Mouse (Mus musculus) forebrain, embryonic 12.5 days (tissue): ENCODE results near the gene Vars. TPM values are rescaled to one million over a fixed set of nuclear protein-coding genes. Genes with fewer than 3 reads are reported as not detected.

Experiments
- ATAC-seq: fragments of 200-750 bp; cut with Nextera tagmentation; 2 replicates; pipeline ENCODE4 v1.8.0; 2017; ENCODE audit warnings: moderate TSS enrichment; ENCODE audit not compliant: low FRiP score
- H3K27ac ChIP-seq: fragments of 300-500 bp; sonication (generic); 2 replicates; pipeline ENCODE4 v1.5.1; 2016; ENCODE audit warnings: mild to moderate bottlenecking
- H3K27me3 ChIP-seq: fragments of 300-500 bp; sonication (generic); 2 replicates; pipeline ENCODE4 v1.6.1; 2016; ENCODE audit warnings: mild to moderate bottlenecking
- H3K36me3 ChIP-seq: fragments of 300-500 bp; sonication (generic); replicated peaks from 2 replicates; pipeline ENCODE4 v1.6.1; 2016; ENCODE audit warnings: mild to moderate bottlenecking
- H3K4me1 ChIP-seq: fragments of 300-500 bp; sonication (generic); 2 replicates; pipeline ENCODE4 v1.6.1; 2016
- H3K4me2 ChIP-seq: fragments of 300-500 bp; sonication (generic); 2 replicates; pipeline ENCODE4 v1.6.1; 2016; ENCODE audit warnings: mild to moderate bottlenecking, moderate library complexity
- H3K4me3 ChIP-seq: fragments of 300-500 bp; sonication (generic); replicated peaks from 2 replicates; pipeline ENCODE4 v1.5.1; 2016; ENCODE audit warnings: mild to moderate bottlenecking
- H3K9ac ChIP-seq: fragments of 300-500 bp; sonication (generic); 2 replicates; pipeline ENCODE4 v1.6.1; 2016; ENCODE audit warnings: mild to moderate bottlenecking
- H3K9me3 ChIP-seq: fragments of 300-500 bp; sonication (generic); 2 replicates; pipeline ENCODE4 v1.6.1; 2016
- WGBS: fragments of 180-500 bp; shearing (Covaris S2); methylation state at CpG from one replicate; pipeline ENCODE4 v1.1.7; 2016; 5-methylcytosine and 5-hydroxymethylcytosine counted together
- polyA plus RNA-seq: library from polyadenylated mRNA; unstranded; fragments of >200 nt; fragmentation: Nextera tagmentation; extraction: Ambion mirVana; gene quantifications from 2 replicates; pipeline ENCODE4 v1.2.1, GENCODE M21; 2016

The Vars gene
- polyA plus RNA-seq, 1 experiment from 2014 or later: 159 TPM

- no peak for ATAC-seq
- Histone ChIP-seq H3K36me3 (no peaks in the 10 kb centered on the region), H3K27ac (no peak overlapping the region), H3K9me3 (no peaks in the 10 kb centered on the region), H3K4me1 (peaks cover 31% of the 10 kb centered on the region), H3K9ac (no peak overlapping the region), H3K4me3 (no peak overlapping the region), H3K27me3 (no peaks in the 10 kb centered on the region), H3K4me2 (no peak overlapping the region)
- WGBS: 95% methylated on average over 8 of the region's 8 CpGs
Measured at GRCm38 (mm10) chr17:35022541-35023060, 21.8 kb downstream of the Vars start.

GRCm38 (mm10) chr17:35023221-35023620 is 22.4 kb downstream of the Vars start:
- H3K4me1 ChIP-seq: peaks cover 37% of the 10 kb centered on the region
- H3K4me3 ChIP-seq: no peak overlapping the region
- no peaks in the 10 kb centered on the region for H3K27me3 ChIP-seq
- ATAC-seq: no peak
- H3K9me3 ChIP-seq: no peaks in the 10 kb centered on the region
- no peak overlapping the region for H3K9ac ChIP-seq
- H3K4me2 ChIP-seq: no peak overlapping the region
- WGBS: 78% methylated on average over 5 of the region's 5 CpGs
- no peak overlapping the region for H3K27ac ChIP-seq
- H3K36me3 ChIP-seq: no peaks in the 10 kb centered on the region

GRCm38 (mm10) chr17:35023756-35024155 is 23.0 kb downstream of the Vars start:
- H3K9ac ChIP-seq: no peak overlapping the region
- no peaks in the 10 kb centered on the region for H3K27me3 ChIP-seq
- no peaks in the 10 kb centered on the region for H3K9me3 ChIP-seq
- H3K36me3 ChIP-seq: no peaks in the 10 kb centered on the region
- no peak overlapping the region for H3K4me3 ChIP-seq
- WGBS: 84% methylated on average over 4 of the region's 4 CpGs
- H3K4me1 ChIP-seq: peaks cover 38% of the 10 kb centered on the region
- no peak overlapping the region for H3K27ac ChIP-seq
- ATAC-seq: no peak
- H3K4me2 ChIP-seq: no peak overlapping the region

GRCm38 (mm10) chr17:35024261-35024660 is 23.5 kb downstream of the Vars start:
- Histone ChIP-seq H3K4me1 (peaks cover 38% of the 10 kb centered on the region), H3K4me2 (no peak overlapping the region), H3K27me3 (no peaks in the 10 kb centered on the region), H3K36me3 (no peaks in the 10 kb centered on the region), H3K9me3 (no peaks in the 10 kb centered on the region), H3K9ac (no peak overlapping the region), H3K27ac (no peak overlapping the region), H3K4me3 (no peak overlapping the region)
- ATAC-seq: no peak
- WGBS: 84% methylated on average over 13 of the region's 13 CpGs

DNA sequence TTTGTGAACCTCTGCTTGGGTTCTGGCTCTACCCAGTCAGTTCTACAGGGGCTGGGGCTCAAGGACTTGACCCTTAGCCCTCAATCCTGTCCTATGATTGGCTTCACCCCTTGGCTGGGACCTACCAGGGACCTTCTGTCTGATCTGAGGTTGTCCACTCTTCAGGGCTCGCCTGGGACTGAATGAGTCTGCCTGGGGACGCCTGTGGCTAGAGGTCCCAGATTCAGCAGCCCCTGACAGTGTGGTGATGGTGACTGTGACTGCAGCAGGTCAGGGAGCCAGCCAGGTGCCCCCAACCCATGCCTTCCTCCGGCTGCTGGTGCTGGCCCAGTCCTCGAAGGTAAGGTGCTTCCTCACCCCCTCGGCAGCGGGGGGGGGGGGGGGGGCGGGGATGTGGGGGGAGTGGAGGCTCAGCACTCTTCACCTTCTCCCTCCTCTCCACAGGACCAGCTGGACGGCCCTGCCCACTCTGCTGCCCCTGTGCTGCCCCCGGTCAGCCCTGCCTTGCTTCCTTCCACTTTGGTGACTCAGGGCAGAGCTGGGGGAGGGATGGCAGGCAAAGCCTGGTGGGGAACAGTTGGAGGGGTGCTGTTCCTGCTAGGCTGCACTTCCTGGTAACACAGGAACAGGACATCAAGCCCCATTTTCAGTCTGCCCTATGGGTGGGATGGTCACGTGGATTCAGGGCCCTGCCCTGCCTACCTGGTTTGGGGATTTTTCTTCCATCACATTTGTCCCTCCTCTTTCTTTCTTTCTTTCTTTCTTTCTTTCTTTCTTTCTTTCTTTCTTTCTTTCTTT is 24.1 kb downstream of the Vars start:
- peaks cover 42% of the 10 kb centered on the region for H3K4me1 ChIP-seq
- ATAC-seq: no peak
- H3K27me3 ChIP-seq: no peaks in the 10 kb centered on the region
- H3K27ac ChIP-seq: no peak overlapping the region
- H3K4me3 ChIP-seq: no peak overlapping the region
- 69% methylated on average over 7 of the region's 10 CpGs for WGBS
- no peaks in the 10 kb centered on the region for H3K36me3 ChIP-seq
- H3K9ac ChIP-seq: no peak overlapping the region
- no peaks in the 10 kb centered on the region for H3K9me3 ChIP-seq
- H3K4me2 ChIP-seq: no peak overlapping the region

DNA sequence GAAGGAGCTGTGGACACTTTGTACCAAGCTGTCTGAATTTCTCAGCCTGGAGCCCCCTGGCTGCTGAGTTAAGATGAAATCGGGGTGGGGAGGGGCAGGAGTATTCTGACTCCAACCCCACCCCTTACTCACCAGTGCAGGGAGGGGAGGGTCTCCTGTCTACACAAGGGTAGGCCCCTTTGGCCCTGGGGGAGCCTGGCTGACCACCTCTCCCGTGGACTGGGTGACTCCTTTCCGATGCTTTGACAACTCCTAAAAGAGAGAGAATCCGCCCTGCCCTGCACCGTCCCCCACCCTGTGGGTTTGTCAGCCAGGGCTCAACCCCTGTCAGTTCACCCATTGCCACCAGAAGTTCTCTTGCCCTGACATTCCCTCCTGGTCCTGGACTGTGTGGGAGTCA is 25.4 kb downstream of the Vars start:
- Histone ChIP-seq H3K9me3 (no peaks in the 10 kb centered on the region), H3K4me3 (no peak overlapping the region), H3K27ac (peak overlapping the region; percentile 84; the same call in 1 of the 2 replicates), H3K9ac (no peak overlapping the region), H3K4me1 (peaks cover 43% of the 10 kb centered on the region), H3K4me2 (no peak overlapping the region), H3K27me3 (no peaks in the 10 kb centered on the region), H3K36me3 (no peaks in the 10 kb centered on the region)
- no peak for ATAC-seq
- whole genome bisulfite sequencing: 93% methylated on average over 5 of the region's 5 CpGs

- Histone ChIP-seq H3K4me1 (peaks cover 35% of the 10 kb centered on the region), H3K27ac (peak within 1 kb of the TSS; percentile 84), H3K4me2 (peak within 1 kb of the TSS; percentile 38), H3K36me3 (no peaks in the 10 kb centered on the region), H3K9ac (peak within 1 kb of the TSS; percentile 30; the same call in 1 of the 2 replicates), H3K27me3 (no peaks in the 10 kb centered on the region), H3K4me3 (peak within 1 kb of the TSS; percentile 6; the same call in 1 of the 2 replicates), H3K9me3 (no peaks in the 10 kb centered on the region)
- 29% methylated on average over 13 of the region's 13 CpGs for WGBS
- peak; percentile 83 for ATAC-seq
Measured at GRCm38 (mm10) chr17:35027277-35028068, 26.7 kb downstream of the Vars start, which contains the start of gene Sapcd1. Gene Sapcd1 (minus strand): TSS chr17:35028016.

DNA sequence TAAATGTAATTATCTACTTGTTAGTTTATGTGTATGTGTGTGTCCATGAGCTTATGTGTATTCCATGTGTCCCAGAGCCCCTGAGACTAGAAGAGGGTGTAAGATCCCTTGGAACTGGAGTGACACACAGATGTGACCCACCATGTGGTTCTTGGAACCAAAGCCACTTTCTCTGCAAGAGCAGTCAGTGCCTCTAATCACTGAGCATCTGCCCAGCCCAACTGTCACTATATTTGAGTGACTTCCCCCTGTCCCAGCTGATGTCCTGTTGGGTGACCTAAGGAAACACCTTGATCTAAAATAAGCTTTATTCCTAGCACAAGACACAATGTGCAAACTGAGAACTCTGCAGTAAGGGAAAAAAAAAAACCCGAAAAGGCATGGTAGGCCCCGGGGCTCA is 27.5 kb downstream of the Vars start:
- Histone ChIP-seq H3K27me3 (no peaks in the 10 kb centered on the region), H3K36me3 (no peaks in the 10 kb centered on the region), H3K9me3 (no peaks in the 10 kb centered on the region), H3K4me2 (no peak overlapping the region), H3K4me3 (no peak overlapping the region), H3K9ac (no peak overlapping the region), H3K27ac (no peak overlapping the region; the same call in 1 of the 2 replicates), H3K4me1 (peaks cover 35% of the 10 kb centered on the region)
- 79% methylated on average over 2 of the region's 2 CpGs for WGBS
- no peak for ATAC-seq

- Histone ChIP-seq H3K9ac (no peak overlapping the region), H3K9me3 (no peaks in the 10 kb centered on the region), H3K4me3 (no peak overlapping the region), H3K4me2 (peak overlapping the region; percentile 19), H3K36me3 (no peaks in the 10 kb centered on the region), H3K4me1 (peaks cover 32% of the 10 kb centered on the region), H3K27ac (no peak overlapping the region), H3K27me3 (no peaks in the 10 kb centered on the region)
- 30% methylated on average over 19 of the region's 19 CpGs for WGBS
- ATAC-seq: no peak
Measured at GRCm38 (mm10) chr17:35029691-35030532, 29.1 kb downstream of the Vars start.

GRCm38 (mm10) chr17:35031272-35031671 is 30.5 kb downstream of the Vars start:
- WGBS: 90% methylated on average over 11 of the region's 11 CpGs
- Histone ChIP-seq H3K4me2 (no peak overlapping the region), H3K9me3 (no peaks in the 10 kb centered on the region), H3K4me1 (peaks cover 28% of the 10 kb centered on the region), H3K36me3 (no peaks in the 10 kb centered on the region), H3K9ac (no peak overlapping the region), H3K4me3 (no peak overlapping the region), H3K27ac (no peak overlapping the region), H3K27me3 (no peaks in the 10 kb centered on the region)
- no peak for ATAC-seq

DNA sequence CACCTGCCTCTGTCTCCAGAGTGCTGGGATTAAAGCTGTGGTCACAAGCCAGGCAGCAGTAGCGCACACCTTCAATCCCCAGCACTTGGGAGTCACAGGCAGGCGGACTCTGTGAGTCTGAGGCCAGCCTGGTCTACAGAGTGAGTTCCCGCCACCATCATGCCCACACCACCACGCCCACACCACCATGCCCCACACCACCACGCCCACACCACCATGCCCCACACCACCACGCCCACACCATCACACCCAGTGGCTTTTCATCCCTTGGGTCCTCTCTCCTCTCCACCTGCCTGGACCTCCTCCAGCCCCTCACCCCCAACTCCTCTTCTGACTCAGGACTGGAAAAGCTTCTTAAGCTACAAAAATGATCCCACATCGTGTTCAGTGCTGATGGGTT is 31.1 kb downstream of the Vars start:
- peaks cover 24% of the 10 kb centered on the region for H3K4me1 ChIP-seq
- no peaks in the 10 kb centered on the region for H3K9me3 ChIP-seq
- H3K4me2 ChIP-seq: no peak overlapping the region
- no peak overlapping the region for H3K9ac ChIP-seq
- no peak for ATAC-seq
- H3K27me3 ChIP-seq: no peaks in the 10 kb centered on the region
- 82% methylated on average over 7 of the region's 7 CpGs for WGBS
- H3K27ac ChIP-seq: no peak overlapping the region
- no peak overlapping the region for H3K4me3 ChIP-seq
- no peaks in the 10 kb centered on the region for H3K36me3 ChIP-seq
